In genomic region chr14:56885986-56886593, GRCm38 (mm10) we compare ENCODE assay signal across 8 mouse cellular contexts. TPM values are rescaled to one million over a fixed set of nuclear protein-coding genes. Genes with fewer than 3 reads are reported as not detected.
DNase-seq lines count a peak whose midpoint lies in the region; ATAC-seq and TF ChIP-seq lines count a peak whose summit lies in the region.
"Not testable (repeated sequence)": the region's sequence is repeated elsewhere in the genome, so short reads cannot be mapped to it uniquely, and the experiment has no call there.

No protein-coding gene starts in this region.

- not testable (repeated sequence) for TF ChIP-seq CTCF in G1E (IDR thresholded peaks at IDR 0.05; ENCODE audit: low read depth, low read length); cerebellum, adult 2 months (IDR thresholded peaks at IDR 0.05; ENCODE audit: borderline replicate concordance, insufficient read depth, low read depth, low read length); forebrain, postnatal 0 days (IDR thresholded peaks at IDR 0.05; ENCODE audit: low read depth); thymus, adult 2 months (IDR thresholded peaks at IDR 0.05; ENCODE audit: borderline replicate concordance, control insufficient read depth, extremely low read depth, insufficient read depth, low read length, poor library complexity)

- DNase-seq in G1E (ENCODE audit: low spot score): peak; percentile 48
- DNase-seq in cerebellum, adult 2 months: peak; percentile 84 to 85
- peak; percentile 87 for DNase-seq in forebrain, postnatal 0 days
- peak; percentile 88 for DNase-seq in heart, postnatal 4 days
- peak; percentile 22 for DNase-seq in layer of hippocampus, adult 9-10 months (ENCODE audit: low spot score)
- peak; percentile 76 for DNase-seq in ovary, adult 18-20 months (ENCODE audit: low spot score)
- DNase-seq in thymus, adult 2 months: peak; percentile 73

- H3K4me2 ChIP-seq in forebrain, postnatal 0 days (ENCODE audit: low read depth): peak overlapping the region; percentile 65
- H3K4me2 ChIP-seq in lung, embryonic 15.5 days: peak overlapping the region; percentile 84

- H3K27me3 ChIP-seq in G1E (ENCODE audit: insufficient read depth, low read length); cerebellum, adult 2 months (ENCODE audit: control insufficient read depth, insufficient read depth, low read length); forebrain, postnatal 0 days (ENCODE audit: insufficient read depth, low read length); lung, embryonic 15.5 days; thymus, adult 2 months (ENCODE audit: control insufficient read depth, insufficient read depth, low read length): not testable (repeated sequence)

- under 1% methylated on average over 37 of the region's 69 CpGs for WGBS in cerebellum, adult 2 months
- under 1% methylated on average over 36 of the region's 69 CpGs for WGBS in forebrain, postnatal 0 days
- 0% methylated on average over 27 of the region's 69 CpGs for WGBS in lung, embryonic 15.5 days
- 2% methylated on average over 47 of the region's 69 CpGs for WGBS in thymus, adult 2 months

- peaks cover 26% of the 10 kb centered on the region for H3K36me3 ChIP-seq in G1E (replicated peaks)
- H3K36me3 ChIP-seq in forebrain, postnatal 0 days (ENCODE audit: insufficient read depth); lung, embryonic 15.5 days; thymus, adult 2 months (ENCODE audit: control insufficient read depth, insufficient read depth, low read length): not testable (repeated sequence)

- not testable (repeated sequence) for H3K9me3 ChIP-seq in G1E (replicated peaks); forebrain, postnatal 0 days (ENCODE audit: low read length); lung, embryonic 15.5 days

- peak; percentile 96 for ATAC-seq in G1E (ENCODE audit: extremely low read depth, insufficient number of reproducible peaks, low FRiP score, poor library complexity, severe bottlenecking)
- peak; percentile 96 for ATAC-seq in forebrain, postnatal 0 days
- peak; percentile 97 for ATAC-seq in lung, embryonic 15.5 days (ENCODE audit: borderline replicate concordance, extremely low read depth, low FRiP score, low TSS enrichment)

- not testable (repeated sequence) for TF ChIP-seq POLR2A in cerebellum, adult 2 months (IDR thresholded peaks at IDR 0.05; ENCODE audit: borderline replicate concordance, insufficient read depth, low read length); thymus, adult 2 months (IDR thresholded peaks at IDR 0.05; ENCODE audit: control insufficient read depth, extremely low read depth, insufficient read depth, low read length, poor library complexity)

- H3K4me3 ChIP-seq in G1E (ENCODE audit: low read depth, low read length): peak overlapping the region; percentile 75
- peak overlapping the region; percentile 64 for H3K4me3 ChIP-seq in cerebellum, adult 2 months (replicated peaks; ENCODE audit: insufficient read depth, low read depth, low read length)
- H3K4me3 ChIP-seq in forebrain, postnatal 0 days (ENCODE audit: low read depth, low read length): peak overlapping the region; percentile 41
- peak overlapping the region; percentile 58 for H3K4me3 ChIP-seq in lung, embryonic 15.5 days
- peak overlapping the region; percentile 87 for H3K4me3 ChIP-seq in thymus, adult 2 months (ENCODE audit: control insufficient read depth, insufficient read depth, low read length)

- H3K9ac ChIP-seq in forebrain, postnatal 0 days: peak overlapping the region; percentile 82
- peak overlapping the region; percentile 62 for H3K9ac ChIP-seq in lung, embryonic 15.5 days

- H3K27ac ChIP-seq in cerebellum, adult 2 months (ENCODE audit: insufficient read depth, low read length): peak overlapping the region; percentile 97
- H3K27ac ChIP-seq in forebrain, postnatal 0 days (ENCODE audit: low read depth, low read length): peak overlapping the region; percentile 92
- H3K27ac ChIP-seq in lung, embryonic 15.5 days: peak overlapping the region; percentile 95
- peak overlapping the region; percentile 27 for H3K27ac ChIP-seq in thymus, adult 2 months (ENCODE audit: control insufficient read depth, insufficient read depth, low read length)

- H3K4me1 ChIP-seq in G1E (ENCODE audit: insufficient read depth, low read depth, low read length): peaks cover 28% of the 10 kb centered on the region
- H3K4me1 ChIP-seq in cerebellum, adult 2 months (ENCODE audit: control insufficient read depth, insufficient read depth, low read length); lung, embryonic 15.5 days; thymus, adult 2 months (replicated peaks; ENCODE audit: control insufficient read depth, insufficient read depth, low read length): not testable (repeated sequence)
- H3K4me1 ChIP-seq in forebrain, postnatal 0 days (ENCODE audit: insufficient read depth): peaks cover 12% of the 10 kb centered on the region

RNA-seq across cellular contexts. Expression of gene Zmym2, which starts 0.4 kb away (rescaled TPM):
- total RNA-seq in G1E (2014; fragmentation: Nextera tagmentation) (118 and 147 TPM in 2 replicates), G1E (2017) (57.3 and 58.1 TPM in 2 replicates)
- polyA plus RNA-seq in G1E (2012): 0.97 and 2.1 TPM in 2 replicates
- polyA plus RNA-seq in cerebellum, adult 2 months (2012; rRNA removed): 41.5 and 44.3 TPM in 2 replicates
- 55.5 and 79.9 TPM in 2 replicates for total RNA-seq in forebrain, postnatal 0 days (2014; rRNA removed)
- 24.2 and 29.9 TPM in 2 replicates for polyA plus RNA-seq in forebrain, postnatal 0 days (2015; fragmentation: Nextera tagmentation; extraction: Ambion mirVana)
- total RNA-seq in heart, postnatal 4 days (2021): 10 to 100 TPM; 41.1 to 48.8 TPM
- 39.1 and 41.0 TPM in 2 replicates for polyA plus RNA-seq in lung, embryonic 15.5 days (2015; fragmentation: Nextera tagmentation; extraction: Ambion mirVana)
- polyA plus RNA-seq in thymus, adult 2 months (2012; rRNA removed): 15.3 and 16.6 TPM in 2 replicates

Comparison
In these comparisons a context has a peak if more than half of its experiments do, and no peak if none do; other contexts are left out.
1. Peak in every context shown above with its lines: DNase-seq, ATAC-seq, H3K4me3 ChIP-seq and H3K27ac ChIP-seq.
2. DNase-seq: peak in every context shown above with its lines; median percentile 88 in heart, postnatal 4 days; 87 in forebrain, postnatal 0 days; 84 in cerebellum, adult 2 months; 76 in ovary, adult 18-20 months; 73 in thymus, adult 2 months; 48 in G1E; 22 in layer of hippocampus, adult 9-10 months.
3. H3K27ac ChIP-seq: peak in every context shown above with its lines; median percentile 97 in cerebellum, adult 2 months; 95 in lung, embryonic 15.5 days; 92 in forebrain, postnatal 0 days; 27 in thymus, adult 2 months.